Mouse (Mus musculus): Measurements from ENCODE around the gene Anxa2. TPM values are rescaled to one million over a fixed set of nuclear protein-coding genes. Genes with fewer than 3 reads are reported as not detected.

Anxa2 gene
- polyA plus RNA-seq, 1 experiment from 2014 or later, result 641 TPM

GRCm38 (mm10) chr9:69435662-69436061, 17.8 kb upstream of the Anxa2 start:
- H3K27ac ChIP-seq (ENCODE audit: low read depth, low read length), result peak overlapping the region; percentile 62; the same call in 1 of the 2 replicates
- peaks cover 6% of the 10 kb centered on the region; the same call in 1 of the 2 replicates for H3K36me3 ChIP-seq (ENCODE audit: control insufficient read depth, insufficient read depth)
- peak; percentile 67 for ATAC-seq
- H3K4me1 ChIP-seq (replicated peaks; ENCODE audit: control insufficient read depth, insufficient read depth, low read length), result no peaks in the 10 kb centered on the region
- no peaks in the 10 kb centered on the region for H3K9me3 ChIP-seq (ENCODE audit: control insufficient read depth)
- no peak overlapping the region for H3K4me3 ChIP-seq (ENCODE audit: low read depth, low read length)
- H3K9ac ChIP-seq (ENCODE audit: low read depth, low read length), result no peak overlapping the region
- no peak for TF ChIP-seq CTCF (IDR thresholded peaks at IDR 0.05; ENCODE audit: low read depth)
- no peaks in the 10 kb centered on the region for H3K27me3 ChIP-seq (replicated peaks; ENCODE audit: control insufficient read depth, insufficient read depth, low read length)
- H3K4me2 ChIP-seq (replicated peaks; ENCODE audit: low read depth), result no peak overlapping the region

- ATAC-seq, result no peak
- H3K4me1 ChIP-seq (replicated peaks; ENCODE audit: control insufficient read depth, insufficient read depth, low read length), result peaks cover 6% of the 10 kb centered on the region; the same call in 1 of the 2 replicates
- H3K9me3 ChIP-seq (ENCODE audit: control insufficient read depth), result no peaks in the 10 kb centered on the region
- no peak overlapping the region for H3K9ac ChIP-seq (ENCODE audit: low read depth, low read length)
- no peaks in the 10 kb centered on the region for H3K27me3 ChIP-seq (replicated peaks; ENCODE audit: control insufficient read depth, insufficient read depth, low read length)
- WGBS, result 42% methylated on average over 7 of the region's 7 CpGs
- peak overlapping the region; percentile 17; the same call in 1 of the 2 replicates for H3K4me2 ChIP-seq (replicated peaks; ENCODE audit: low read depth)
- peak; percentile 44 for TF ChIP-seq CTCF (IDR thresholded peaks at IDR 0.05; ENCODE audit: low read depth)
- H3K4me3 ChIP-seq (ENCODE audit: low read depth, low read length), result no peak overlapping the region
- no peak overlapping the region for H3K27ac ChIP-seq (ENCODE audit: low read depth, low read length)
- no peaks in the 10 kb centered on the region for H3K36me3 ChIP-seq (ENCODE audit: control insufficient read depth, insufficient read depth)
These were observed 13.5 kb upstream of the Anxa2 start for GRCm38 (mm10) chr9:69439805-69440357.

- WGBS, result 18% methylated on average over 6 of the region's 6 CpGs
- Histone ChIP-seq H3K9me3 (ENCODE audit: control insufficient read depth) (no peaks in the 10 kb centered on the region), H3K27ac (ENCODE audit: low read depth, low read length) (peak overlapping the region; percentile 66), H3K4me3 (ENCODE audit: low read depth, low read length) (no peak overlapping the region), H3K27me3 (replicated peaks; ENCODE audit: control insufficient read depth, insufficient read depth, low read length) (no peaks in the 10 kb centered on the region), H3K4me2 (replicated peaks; ENCODE audit: low read depth) (peak overlapping the region; percentile 43), H3K9ac (ENCODE audit: low read depth, low read length) (no peak overlapping the region), H3K36me3 (ENCODE audit: control insufficient read depth, insufficient read depth) (no peaks in the 10 kb centered on the region), H3K4me1 (replicated peaks; ENCODE audit: control insufficient read depth, insufficient read depth, low read length) (peaks cover 6% of the 10 kb centered on the region; the same call in 1 of the 2 replicates)
- peak; percentile 82 for ATAC-seq
- TF ChIP-seq CTCF (IDR thresholded peaks at IDR 0.05; ENCODE audit: low read depth), result no peak
These were observed 10.9 kb upstream of the Anxa2 start for GRCm38 (mm10) chr9:69442471-69443038.

- Histone ChIP-seq H3K36me3 (ENCODE audit: control insufficient read depth, insufficient read depth) (no peaks in the 10 kb centered on the region), H3K9ac (ENCODE audit: low read depth, low read length) (no peak overlapping the region), H3K4me3 (ENCODE audit: low read depth, low read length) (no peak overlapping the region), H3K4me1 (replicated peaks; ENCODE audit: control insufficient read depth, insufficient read depth, low read length) (peaks cover 6% of the 10 kb centered on the region; the same call in 1 of the 2 replicates), H3K4me2 (replicated peaks; ENCODE audit: low read depth) (peak overlapping the region; percentile 43), H3K9me3 (ENCODE audit: control insufficient read depth) (no peaks in the 10 kb centered on the region), H3K27me3 (replicated peaks; ENCODE audit: control insufficient read depth, insufficient read depth, low read length) (no peaks in the 10 kb centered on the region), H3K27ac (ENCODE audit: low read depth, low read length) (peak overlapping the region; percentile 66)
- WGBS, result 19% methylated on average over 3 of the region's 3 CpGs
- no peak for TF ChIP-seq CTCF (IDR thresholded peaks at IDR 0.05; ENCODE audit: low read depth)
- ATAC-seq, result peak; percentile 75
These were observed 10.2 kb upstream of the Anxa2 start for GRCm38 (mm10) chr9:69443203-69443602.

GRCm38 (mm10) chr9:69448801-69449200, 4.6 kb upstream of the Anxa2 start:
- no peak for ATAC-seq
- Histone ChIP-seq H3K4me1 (replicated peaks; ENCODE audit: control insufficient read depth, insufficient read depth, low read length) (peaks cover 7% of the 10 kb centered on the region; the same call in 1 of the 2 replicates), H3K9ac (ENCODE audit: low read depth, low read length) (no peak overlapping the region), H3K27me3 (replicated peaks; ENCODE audit: control insufficient read depth, insufficient read depth, low read length) (no peaks in the 10 kb centered on the region), H3K36me3 (ENCODE audit: control insufficient read depth, insufficient read depth) (no peaks in the 10 kb centered on the region), H3K4me3 (ENCODE audit: low read depth, low read length) (no peak overlapping the region), H3K27ac (ENCODE audit: low read depth, low read length) (no peak overlapping the region), H3K4me2 (replicated peaks; ENCODE audit: low read depth) (no peak overlapping the region), H3K9me3 (ENCODE audit: control insufficient read depth) (no peaks in the 10 kb centered on the region)
- TF ChIP-seq CTCF (IDR thresholded peaks at IDR 0.05; ENCODE audit: low read depth), result no peak
- WGBS, result 74% methylated on average over 3 of the region's 3 CpGs

- Histone ChIP-seq H3K27ac (ENCODE audit: low read depth, low read length) (no peak overlapping the region), H3K36me3 (ENCODE audit: control insufficient read depth, insufficient read depth) (no peaks in the 10 kb centered on the region), H3K4me3 (ENCODE audit: low read depth, low read length) (no peak overlapping the region), H3K9me3 (ENCODE audit: control insufficient read depth) (no peaks in the 10 kb centered on the region), H3K9ac (ENCODE audit: low read depth, low read length) (no peak overlapping the region), H3K27me3 (replicated peaks; ENCODE audit: control insufficient read depth, insufficient read depth, low read length) (no peaks in the 10 kb centered on the region), H3K4me1 (replicated peaks; ENCODE audit: control insufficient read depth, insufficient read depth, low read length) (peaks cover 7% of the 10 kb centered on the region; the same call in 1 of the 2 replicates), H3K4me2 (replicated peaks; ENCODE audit: low read depth) (no peak overlapping the region)
- 84% methylated on average over 9 of the region's 9 CpGs for WGBS
- no peak for TF ChIP-seq CTCF (IDR thresholded peaks at IDR 0.05; ENCODE audit: low read depth)
- ATAC-seq, result no peak
These were observed 2.8 kb upstream of the Anxa2 start for GRCm38 (mm10) chr9:69450636-69451035.

Measured in intestine, postnatal 0 days (tissue).